Mouse (Mus musculus) ES-E14 (cell line): ENCODE data around the gene Alad. TPM values are rescaled to one million over a fixed set of nuclear protein-coding genes. Genes with fewer than 3 reads are reported as not detected.

Experiments used
- DNase-seq: peaks from one replicate; pipeline ENCODE4 v3.0.0-alpha.2; 2013; ENCODE audit warnings: low read depth, low spot score
- H3K27ac ChIP-seq: 2 replicates; pipeline ENCODE4 v1.5.1; 2012; ENCODE audit warnings: low read depth, mild to moderate bottlenecking, low read length, moderate library complexity, mixed read lengths; ENCODE audit not compliant: poor library complexity, insufficient read depth, severe bottlenecking
- H3K36me3 ChIP-seq: 2 replicates; pipeline ENCODE4 v1.6.1; 2012; ENCODE audit warnings: mild to moderate bottlenecking, low read length, moderate library complexity, mixed read lengths; ENCODE audit not compliant: control insufficient read depth, poor library complexity, insufficient read depth, severe bottlenecking
- H3K4me1 ChIP-seq, 2 experiments: fragments of 150-350 bp in 1 of 2; sonication (generic) in 1 of 2; 2 replicates each; pipeline ENCODE4 v1.6.1; 2012; ENCODE audit warnings: low read length in 2 of 2, mild to moderate bottlenecking in 1 of 2, mixed read lengths in 1 of 2; ENCODE audit not compliant: control insufficient read depth in 2 of 2, insufficient read depth in 2 of 2, poor library complexity in 1 of 2
- H3K4me3 ChIP-seq, 2 experiments: fragments of 150-350 bp in 1 of 2; sonication (generic) in 1 of 2; 2 replicates each; pipeline ENCODE4 v1.5.1; 2012; ENCODE audit warnings: low read length in 2 of 2, low read depth in 1 of 2, mild to moderate bottlenecking in 1 of 2, mixed read lengths in 1 of 2; ENCODE audit not compliant: insufficient read depth in 1 of 2, poor library complexity in 1 of 2, severe bottlenecking in 1 of 2
- H3K9ac ChIP-seq: 2 replicates; pipeline ENCODE4 v1.6.1; 2012; ENCODE audit warnings: low read depth, mild to moderate bottlenecking, low read length, mixed read lengths; ENCODE audit not compliant: poor library complexity, insufficient read depth, severe bottlenecking
- H3K9me3 ChIP-seq: fragments of 150-350 bp; sonication (generic); 2 replicates; pipeline ENCODE4 v1.6.1; 2012; ENCODE audit warnings: low read depth, mild to moderate bottlenecking, low read length; ENCODE audit not compliant: control insufficient read depth, insufficient read depth
- CHD2 ChIP-seq: IDR thresholded peaks from 2 replicates; pipeline ENCODE4 v1.6.1; 2014; ENCODE audit warnings: mild to moderate bottlenecking, low read depth, low read length, inconsistent platforms
- HCFC1 ChIP-seq: IDR thresholded peaks from 2 replicates; pipeline ENCODE4 v1.6.1; 2012; ENCODE audit warnings: low read length, inconsistent platforms, borderline replicate concordance; ENCODE audit not compliant: insufficient read depth
- MAFK ChIP-seq: IDR thresholded peaks from 2 replicates; pipeline ENCODE4 v1.6.1; 2014; ENCODE audit warnings: mild to moderate bottlenecking, low read depth, low read length, inconsistent platforms; ENCODE audit not compliant: insufficient read depth
- ZC3H11A ChIP-seq: IDR thresholded peaks from 2 replicates; pipeline ENCODE4 v1.6.1; 2012; ENCODE audit warnings: low read depth, mild to moderate bottlenecking, inconsistent platforms, low read length, borderline replicate concordance
- ZNF384 ChIP-seq: IDR thresholded peaks from 2 replicates; pipeline ENCODE4 v1.6.1; 2012; ENCODE audit warnings: low read depth, low read length, inconsistent platforms
- in situ Hi-C, 2 experiments: fragments of 600-800 bp; cut with MboI; formaldehyde crosslinking; loops; one replicate each; pipeline ENCODE4 v1.15.1; 2025; ENCODE audit warnings: low sequenced_read_pairs in 2 of 2, inconsistent platforms in 1 of 2; ENCODE audit not compliant: unreplicated experiment in 2 of 2
- total RNA-seq: library from RNA; depleted of rRNA; stranded (reverse); fragments of 300-350 nt; gene quantifications from 2 replicates; pipeline ENCODE4 v1.2.3, GENCODE M21; 2012

The Alad gene
- total RNA-seq, 1 experiment = 27.9 TPM

DNA sequence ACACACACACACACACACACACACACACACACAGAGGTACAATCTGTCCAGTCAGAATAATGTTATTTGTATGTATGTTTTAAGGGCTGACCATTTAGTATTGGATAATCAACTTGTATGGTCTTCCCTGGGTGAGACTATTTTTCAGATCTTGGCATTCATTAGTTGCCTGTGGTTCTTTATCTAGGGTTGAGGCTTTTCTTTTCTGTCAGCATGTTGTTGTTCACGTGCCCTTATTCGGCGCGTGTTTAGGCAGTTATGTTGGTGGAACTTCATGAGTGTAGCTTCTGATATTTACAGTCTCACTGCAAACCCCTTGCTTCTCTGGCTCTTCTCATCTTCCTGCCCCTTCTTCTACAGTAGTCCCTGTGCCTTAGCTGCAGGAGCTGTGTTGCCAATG is 7.9 kb upstream of the Alad start:
- in situ Hi-C loops = no loop called here
- H3K4me1 ChIP-seq = peaks cover 0 to 8% of the 10 kb centered on the region in 2 experiments; a peak in 2 of 4 replicates
- no peak overlapping the region for H3K4me3 ChIP-seq
- DNase-seq = no peak
- no peaks in the 10 kb centered on the region for H3K9me3 ChIP-seq
- no peak for TF ChIP-seq MAFK
- TF ChIP-seq CHD2 = no peak
- TF ChIP-seq ZNF384 = no peak
- TF ChIP-seq HCFC1 = no peak
- TF ChIP-seq ZC3H11A = no peak
- H3K36me3 ChIP-seq = peaks cover 5% of the 10 kb centered on the region; the same call in 1 of the 2 replicates
- H3K9ac ChIP-seq = no peak overlapping the region
- no peak overlapping the region for H3K27ac ChIP-seq

DNA sequence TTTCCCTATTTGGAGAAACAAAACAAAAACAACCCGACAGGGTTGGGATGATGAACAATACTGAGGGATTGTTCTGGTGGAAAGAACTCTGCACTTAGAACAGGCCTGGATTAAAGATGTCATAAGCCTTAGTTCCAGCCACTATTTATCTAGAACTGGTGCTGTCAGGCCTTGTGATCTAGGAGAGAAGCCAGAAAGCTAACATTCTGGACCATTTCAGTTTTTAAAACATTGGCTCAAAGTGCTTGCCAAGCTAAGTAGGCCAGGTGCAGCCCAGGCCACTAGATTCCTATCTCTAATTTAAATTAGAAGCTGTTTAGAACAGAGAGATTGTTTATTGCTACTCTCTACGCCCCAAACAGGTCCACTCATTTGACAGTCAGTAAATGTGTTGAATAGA is 6.5 kb upstream of the Alad start:
- H3K36me3 ChIP-seq = peaks cover 5% of the 10 kb centered on the region; the same call in 1 of the 2 replicates
- TF ChIP-seq CHD2 (no peak), ZC3H11A (no peak), ZNF384 (no peak), HCFC1 (no peak), MAFK (no peak)
- in situ Hi-C loops = no loop called here
- DNase-seq = no peak
- no peak overlapping the region for H3K27ac ChIP-seq
- H3K9me3 ChIP-seq = no peaks in the 10 kb centered on the region
- H3K4me1 ChIP-seq = peaks cover 0 to 8% of the 10 kb centered on the region in 2 experiments; a peak in 2 of 4 replicates
- H3K9ac ChIP-seq = no peak overlapping the region
- H3K4me3 ChIP-seq = no peak overlapping the region

DNA sequence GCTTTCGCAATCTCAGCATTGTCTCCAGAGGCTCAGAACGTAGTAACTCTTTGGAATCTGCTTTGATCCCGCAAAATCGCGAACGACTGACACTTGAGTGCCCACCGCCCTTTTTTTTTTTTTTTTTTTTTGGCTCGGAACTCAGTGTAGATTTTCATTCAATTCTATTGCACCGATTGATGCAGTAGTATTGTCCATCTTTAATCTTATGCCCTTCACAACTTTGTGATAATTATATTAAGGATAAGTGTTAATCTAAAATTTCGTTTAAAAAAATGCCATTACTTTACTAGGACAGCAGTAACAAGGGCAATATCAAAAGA is 5.7 kb upstream of the Alad start:
- H3K9ac ChIP-seq = no peak overlapping the region
- DNase-seq = no peak
- peak overlapping the region in 1 of 2 experiments; percentile 49; a peak in 2 of 4 replicates for H3K4me3 ChIP-seq
- no peak overlapping the region for H3K27ac ChIP-seq
- TF ChIP-seq ZNF384 (peak; percentile 93), HCFC1 (no peak)
- H3K9me3 ChIP-seq = no peaks in the 10 kb centered on the region
- H3K36me3 ChIP-seq = peaks cover 5% of the 10 kb centered on the region; the same call in 1 of the 2 replicates
- in situ Hi-C loops = no loop called here
- peaks cover 0 to 6% of the 10 kb centered on the region in 2 experiments; a peak in 2 of 4 replicates for H3K4me1 ChIP-seq

DNA sequence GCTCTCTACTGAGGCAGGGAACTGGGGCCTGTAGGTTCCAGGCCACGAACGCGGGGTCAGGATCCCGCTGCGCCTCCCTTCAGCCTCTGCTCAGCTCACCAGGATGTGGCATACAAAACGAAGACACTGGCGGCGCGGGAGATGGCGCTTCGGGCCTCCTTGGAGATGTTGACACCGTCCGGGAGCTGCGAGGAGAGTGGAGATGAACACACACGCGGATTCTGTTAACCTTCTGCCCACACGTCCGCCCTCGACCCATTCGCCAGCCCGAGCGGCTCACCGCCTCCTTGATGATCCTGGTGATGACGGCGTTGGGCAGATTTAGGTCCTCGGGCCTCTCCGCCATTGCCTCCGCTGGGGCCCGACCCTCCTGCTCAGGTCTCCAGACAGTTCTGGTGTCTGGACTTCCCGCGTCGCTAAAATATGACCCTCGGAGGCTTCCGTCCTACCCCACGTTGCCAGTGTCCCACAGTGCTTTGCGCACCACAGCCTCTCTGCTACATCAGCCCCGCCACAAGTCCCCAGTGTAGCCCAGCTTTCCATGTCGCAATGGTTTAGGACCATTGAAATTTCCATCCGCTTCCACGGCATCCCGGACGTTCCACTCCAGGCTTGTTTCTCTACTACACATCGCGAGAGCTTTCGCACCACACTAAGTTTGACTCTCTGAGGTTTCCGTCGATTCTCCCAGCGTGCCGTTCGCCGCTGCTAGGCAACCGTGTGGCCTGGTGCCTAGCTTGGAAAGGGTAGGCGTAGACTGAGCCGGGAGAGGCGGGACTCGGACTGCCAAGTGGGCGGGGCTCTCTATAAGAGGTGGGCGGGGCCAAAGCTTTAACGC is 5.2 kb upstream of the Alad start, which contains the start of the genes Pole3 and 4933430I17Rik:
TSS of gene Pole3 (minus strand) at position 418 of the 838 bp plus-strand sequence.
TSS of gene 4933430I17Rik (plus strand) at position 719 of the 838 bp plus-strand sequence.
- Histone ChIP-seq H3K9me3 (no peaks in the 10 kb centered on the region), H3K36me3 (peaks cover 5% of the 10 kb centered on the region; the same call in 1 of the 2 replicates), H3K27ac (peak within 1 kb of the TSS; percentile 76), H3K9ac (peak within 1 kb of the TSS; percentile 96), H3K4me1 (peaks cover 0 to 6% of the 10 kb centered on the region in 2 experiments; a peak in 2 of 4 replicates), H3K4me3 (peak within 1 kb of the TSS; percentile 79 to 94)
- DNase-seq = peak; percentile 99
- no peak; the same call in 1 of the 2 replicates for TF ChIP-seq MAFK
- TF ChIP-seq HCFC1 = peak; percentile 70
- no peak for TF ChIP-seq ZC3H11A
- TF ChIP-seq CHD2 = peak; percentile 88
- no peak for TF ChIP-seq ZNF384
- in situ Hi-C loops = no loop called here
